Mouse (Mus musculus) G1E (cell line): Measurements from ENCODE around the gene Hypk. TPM values are rescaled to one million over a fixed set of nuclear protein-coding genes. Genes with fewer than 3 reads are reported as not detected.
A peak's percentile ranks its signal among the peaks of the same experiment; 100 is the strongest.
"Not testable (repeated sequence)": the region's sequence is repeated elsewhere in the genome, so short reads cannot be mapped to it uniquely, and the experiment has no call there.

Source experiments
- ATAC-seq: 2 replicates; pipeline ENCODE4 v1.8.0; 2016; ENCODE audit warnings: mild to moderate bottlenecking; ENCODE audit not compliant: insufficient number of reproducible peaks, poor library complexity, low FRiP score, severe bottlenecking; ENCODE audit errors: extremely low read depth
- DNase-seq: peaks from one replicate; pipeline ENCODE4 v3.0.0; 2012; ENCODE audit warnings: low spot score
- H3K27me3 ChIP-seq: 2 replicates; pipeline ENCODE4 v1.6.1; 2012; ENCODE audit warnings: mild to moderate bottlenecking, low read length, inconsistent platforms; ENCODE audit not compliant: insufficient read depth
- H3K36me3 ChIP-seq: replicated peaks from 2 replicates; pipeline ENCODE3; 2012; ENCODE audit warnings: mild to moderate bottlenecking, inconsistent platforms
- H3K4me1 ChIP-seq: 2 replicates; pipeline ENCODE4 v1.6.1; 2012; ENCODE audit warnings: low read depth, low read length, inconsistent platforms, mixed read lengths; ENCODE audit not compliant: insufficient read depth
- H3K4me3 ChIP-seq: 2 replicates; pipeline ENCODE4 v1.5.1; 2012; ENCODE audit warnings: low read depth, mild to moderate bottlenecking, inconsistent platforms, low read length, moderate library complexity, mixed read lengths
- H3K9me3 ChIP-seq: replicated peaks from 2 replicates; pipeline ENCODE4 v1.6.1; 2012; ENCODE audit warnings: inconsistent platforms
- CTCF ChIP-seq: IDR thresholded peaks from 2 replicates; pipeline ENCODE4 v1.5.1; 2012; ENCODE audit warnings: low read depth, low read length, inconsistent platforms, mixed read lengths
- GATA1 ChIP-seq: IDR thresholded peaks from 2 replicates; pipeline ENCODE4 v1.6.1; 2012; ENCODE audit warnings: borderline replicate concordance, low read length, inconsistent platforms, mixed read lengths
- GATA2 ChIP-seq: IDR thresholded peaks from 2 replicates; pipeline ENCODE4 v1.6.1; 2012; ENCODE audit warnings: low read depth, low read length, inconsistent platforms, borderline replicate concordance
- POLR2AphosphoS5 ChIP-seq: IDR thresholded peaks from 2 replicates; pipeline ENCODE4 v1.6.1; 2012; ENCODE audit warnings: low read depth, low read length, inconsistent platforms; ENCODE audit not compliant: insufficient replicate concordance
- TAL1 ChIP-seq: conservative IDR thresholded peaks from 2 replicates; pipeline ENCODE4 v1.6.1; 2012; ENCODE audit warnings: low read depth, low read length, inconsistent platforms, mixed read lengths
- polyA plus RNA-seq: library from polyadenylated mRNA; stranded (reverse); fragments of >175 nt; gene quantifications from 2 replicates; pipeline ENCODE4 v1.2.3, GENCODE M21; 2012
- total RNA-seq, 2 experiments: library from RNA; stranded (forward) in 1 of 2; stranded (reverse) in 1 of 2; fragments of 200-1000 nt in 1 of 2; fragments of >200 nt in 1 of 2; fragmentation: Nextera tagmentation in 1 of 2; gene quantifications; 2 replicates each; pipeline ENCODE4 v1.2.3; 2014 to 2017

Gene Hypk
- total and polyA plus RNA-seq, 3 experiments: 21.5 to 124 (median 82.9) TPM

DNA sequence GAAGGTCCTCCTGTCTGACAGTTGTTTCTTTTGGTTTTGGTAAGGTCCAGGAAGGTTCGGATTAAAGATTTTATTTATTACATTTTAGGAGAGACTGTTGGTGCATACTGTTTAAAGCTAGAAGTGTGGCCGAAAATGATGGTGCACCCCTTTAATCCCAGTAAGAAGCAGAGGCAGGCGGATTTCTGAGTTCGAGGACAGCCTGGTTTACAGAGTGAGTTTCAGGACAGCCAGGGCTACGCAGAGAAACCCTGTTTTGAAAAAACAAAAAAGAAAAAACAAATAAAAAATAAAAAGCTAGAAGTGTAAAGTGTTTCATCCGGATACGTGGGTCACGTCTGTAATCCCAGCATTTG lies 21.1 kb downstream of the Hypk start:
- TF ChIP-seq POLR2AphosphoS5 (no peak), TAL1 (no peak), GATA2 (no peak), GATA1 (no peak), CTCF (no peak)
- Histone ChIP-seq H3K36me3 (peaks cover 11% of the 10 kb centered on the region), H3K4me1 (peaks cover 7% of the 10 kb centered on the region; the same call in 1 of the 2 replicates), H3K4me3 (peak overlapping the region; percentile 70), H3K9me3 (no peaks in the 10 kb centered on the region), H3K27me3 (no peaks in the 10 kb centered on the region)
- ATAC-seq (no peak), DNase-seq (no peak)

DNA sequence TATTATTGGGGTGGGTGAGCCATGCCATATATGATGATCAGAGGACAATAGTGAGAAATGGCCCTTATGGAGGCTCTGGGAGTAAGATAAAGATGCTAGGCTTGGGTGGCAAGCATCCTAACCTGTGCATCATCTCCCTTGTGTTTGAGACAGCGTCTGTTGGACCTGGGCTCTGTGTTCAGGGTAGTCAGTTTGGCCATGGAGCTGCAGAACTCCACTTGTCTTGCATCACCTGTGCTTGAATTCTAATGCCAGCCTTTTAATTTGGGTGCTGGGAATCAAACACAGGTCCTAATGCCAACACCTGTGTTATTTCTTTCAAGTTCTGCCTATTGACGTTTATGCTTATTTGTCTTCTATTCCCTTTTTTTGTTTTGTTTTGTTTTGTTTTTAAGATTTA lies 22.2 kb downstream of the Hypk start:
- not testable (repeated sequence) for ATAC-seq, DNase-seq, H3K9me3 ChIP-seq, H3K4me3 ChIP-seq, H3K27me3 ChIP-seq, H3K4me1 ChIP-seq
- peaks cover 11% of the 10 kb centered on the region for H3K36me3 ChIP-seq

DNA sequence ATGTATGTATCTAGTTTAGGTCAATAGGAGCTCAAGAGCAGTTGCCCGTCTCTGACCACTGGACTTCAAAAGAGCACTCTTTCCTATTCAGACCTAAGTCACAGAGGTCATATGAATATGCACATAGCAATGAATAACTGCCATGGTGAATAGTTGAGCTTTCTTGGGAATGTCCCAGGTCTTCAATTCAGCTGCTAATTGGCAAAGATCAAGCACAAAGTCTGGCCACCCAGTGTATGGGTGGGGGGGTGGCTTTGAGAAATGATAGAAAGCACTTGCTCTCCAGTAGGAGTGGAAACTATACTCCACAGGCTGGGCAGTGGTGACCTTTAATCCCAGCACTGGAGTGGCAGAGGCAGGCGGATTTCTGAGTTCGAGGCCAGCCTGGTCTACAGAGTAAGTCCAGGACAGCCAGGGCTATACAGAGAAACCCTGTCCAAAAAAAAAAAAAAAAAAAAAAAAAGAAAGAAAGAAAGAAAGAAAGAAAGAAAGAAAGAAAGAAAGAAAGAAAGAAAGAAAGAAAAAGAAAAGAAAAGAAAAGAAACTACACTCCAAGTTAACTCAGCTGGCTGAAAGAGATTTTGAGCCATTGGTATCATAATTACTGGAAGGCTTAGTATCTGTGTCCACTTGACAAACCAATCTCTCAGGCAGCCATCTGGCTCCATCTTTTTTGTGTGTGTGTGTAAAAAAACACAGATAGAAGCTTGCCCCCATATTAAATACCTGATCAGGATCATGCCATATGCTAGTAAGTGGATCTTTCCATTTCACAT lies 24.6 kb downstream of the Hypk start:
- H3K4me1 ChIP-seq: no peaks in the 10 kb centered on the region; the same call in 1 of the 2 replicates
- H3K9me3 ChIP-seq: no peaks in the 10 kb centered on the region
- H3K27me3 ChIP-seq: peaks cover 7% of the 10 kb centered on the region
- H3K36me3 ChIP-seq: peaks cover 4% of the 10 kb centered on the region
- no peak overlapping the region for H3K4me3 ChIP-seq
- no peak for TF ChIP-seq TAL1
- no peak for TF ChIP-seq POLR2AphosphoS5
- TF ChIP-seq CTCF: no peak
- TF ChIP-seq GATA1: no peak
- no peak for TF ChIP-seq GATA2
- ATAC-seq: no peak
- no peak for DNase-seq

DNA sequence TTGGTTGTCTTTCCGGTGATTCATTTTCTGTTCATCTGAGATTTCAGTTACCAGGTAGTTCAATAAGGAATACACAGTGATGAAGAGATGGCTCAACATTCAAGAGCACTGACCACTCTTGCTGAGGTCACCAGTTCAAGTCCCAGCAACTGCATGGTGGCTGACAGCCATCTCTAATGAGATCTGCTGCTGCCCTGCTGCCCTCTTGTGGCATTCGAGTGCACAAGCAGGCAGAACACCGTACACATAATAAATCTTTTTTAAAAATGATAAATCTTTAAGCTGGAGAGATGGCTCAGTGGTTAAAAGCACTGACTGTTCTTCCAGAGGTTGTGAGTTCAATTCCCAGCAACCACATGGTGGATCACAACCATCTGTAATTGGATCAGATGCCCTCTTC lies 27.4 kb downstream of the Hypk start:
- DNase-seq (no peak), ATAC-seq (no peak)
- no peaks in the 10 kb centered on the region for H3K9me3 ChIP-seq
- H3K4me3 ChIP-seq: no peak overlapping the region
- TF ChIP-seq TAL1: no peak
- TF ChIP-seq CTCF: peak; percentile 61
- no peak for TF ChIP-seq GATA1
- no peak for TF ChIP-seq GATA2
- no peaks in the 10 kb centered on the region for H3K4me1 ChIP-seq
- peaks cover 18% of the 10 kb centered on the region for H3K27me3 ChIP-seq
- H3K36me3 ChIP-seq: peaks cover 4% of the 10 kb centered on the region

DNA sequence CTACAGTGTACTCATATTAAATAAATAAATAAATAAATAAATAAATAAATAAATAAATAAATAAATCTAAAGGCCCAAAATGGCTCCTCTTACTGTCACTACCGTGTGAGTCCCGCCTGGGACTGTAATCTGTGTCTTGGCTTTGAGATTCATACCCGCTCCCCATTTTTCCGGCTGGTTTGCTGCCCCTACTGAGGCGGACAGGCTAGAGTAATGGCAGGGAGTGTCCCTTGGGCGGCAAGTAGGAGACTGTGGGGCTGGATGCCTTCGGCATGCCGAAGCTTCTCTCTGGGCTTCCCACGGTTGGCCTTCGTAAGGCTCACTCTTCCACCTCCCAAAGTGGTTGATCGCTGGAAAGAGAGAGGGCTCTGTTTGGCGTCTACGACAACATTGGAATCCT lies 27.8 kb downstream of the Hypk start:
- H3K4me1 ChIP-seq, H3K9me3 ChIP-seq, DNase-seq, ATAC-seq, H3K36me3 ChIP-seq, H3K4me3 ChIP-seq: not testable (repeated sequence)
- H3K27me3 ChIP-seq: peaks cover 18% of the 10 kb centered on the region

DNA sequence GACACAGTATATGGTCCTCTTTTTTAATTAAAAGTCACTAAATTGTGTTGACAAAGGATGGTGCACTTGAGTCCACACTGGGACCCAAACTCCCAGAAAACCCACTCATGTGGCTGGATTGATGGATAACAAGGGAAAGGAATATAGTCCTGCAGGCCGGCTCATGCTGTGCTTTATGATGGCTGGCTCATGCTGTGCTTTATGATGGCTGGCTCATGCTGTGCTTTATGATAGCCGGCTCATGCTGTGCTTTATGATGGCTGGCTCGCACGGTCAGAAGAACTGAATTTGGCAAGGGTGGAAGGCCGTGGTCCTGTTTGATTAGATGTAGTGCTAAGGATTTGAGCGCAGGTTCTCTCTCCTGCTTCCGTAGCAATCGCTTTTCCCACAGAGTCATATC lies 30.5 kb downstream of the Hypk start:
- no peak for DNase-seq
- Histone ChIP-seq H3K36me3 (no peaks in the 10 kb centered on the region), H3K4me1 (no peaks in the 10 kb centered on the region), H3K9me3 (no peaks in the 10 kb centered on the region), H3K4me3 (no peak overlapping the region), H3K27me3 (peaks cover 18% of the 10 kb centered on the region)
- no peak for ATAC-seq
- TF ChIP-seq CTCF (no peak), GATA2 (no peak), TAL1 (no peak), GATA1 (no peak), POLR2AphosphoS5 (no peak)

DNA sequence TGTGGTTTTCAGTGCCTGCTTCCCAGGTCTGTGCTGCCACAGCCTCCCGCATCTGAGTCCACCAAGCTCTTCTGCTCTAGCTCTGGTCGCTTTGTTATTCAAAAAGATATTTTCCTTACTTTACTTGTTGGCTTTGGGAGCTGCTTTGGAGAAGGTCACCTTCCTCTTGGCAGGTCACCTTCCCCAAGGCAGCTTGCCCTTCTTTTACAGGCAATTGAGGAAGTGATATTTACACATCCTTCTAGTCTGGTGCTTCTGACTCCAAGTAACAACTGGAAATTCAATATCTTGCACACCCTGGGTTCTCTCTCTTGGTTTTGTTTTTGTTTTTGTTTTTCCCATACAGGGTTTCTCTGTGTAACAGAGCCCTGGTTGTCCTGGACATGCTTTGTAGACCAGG lies 31.3 kb downstream of the Hypk start:
- not testable (repeated sequence) for H3K4me3 ChIP-seq, H3K4me1 ChIP-seq, H3K36me3 ChIP-seq, DNase-seq, H3K9me3 ChIP-seq, ATAC-seq
- peaks cover 18% of the 10 kb centered on the region for H3K27me3 ChIP-seq

DNA sequence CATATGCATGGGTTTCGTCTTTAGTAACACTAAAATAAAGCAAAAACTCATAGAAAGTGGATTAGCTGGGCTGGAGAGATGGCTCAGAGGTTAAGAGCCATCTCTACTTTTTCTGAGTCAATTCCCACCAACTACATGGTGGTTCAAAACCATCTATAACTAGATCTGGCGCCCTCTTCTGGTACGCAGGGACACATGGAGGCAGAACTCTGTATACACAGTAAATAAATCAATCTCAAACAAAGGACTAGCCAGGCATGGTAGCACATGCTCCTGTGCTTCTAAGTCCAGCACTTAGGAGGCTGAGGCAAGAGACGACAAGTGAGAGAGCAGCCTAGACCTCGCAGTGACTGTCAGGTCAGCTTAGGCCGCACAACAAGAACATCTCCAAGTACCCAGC lies 48.5 kb downstream of the Hypk start:
- H3K4me1 ChIP-seq, H3K27me3 ChIP-seq, H3K9me3 ChIP-seq, H3K4me3 ChIP-seq, ATAC-seq, DNase-seq: not testable (repeated sequence)
- peaks cover 11% of the 10 kb centered on the region for H3K36me3 ChIP-seq

DNA sequence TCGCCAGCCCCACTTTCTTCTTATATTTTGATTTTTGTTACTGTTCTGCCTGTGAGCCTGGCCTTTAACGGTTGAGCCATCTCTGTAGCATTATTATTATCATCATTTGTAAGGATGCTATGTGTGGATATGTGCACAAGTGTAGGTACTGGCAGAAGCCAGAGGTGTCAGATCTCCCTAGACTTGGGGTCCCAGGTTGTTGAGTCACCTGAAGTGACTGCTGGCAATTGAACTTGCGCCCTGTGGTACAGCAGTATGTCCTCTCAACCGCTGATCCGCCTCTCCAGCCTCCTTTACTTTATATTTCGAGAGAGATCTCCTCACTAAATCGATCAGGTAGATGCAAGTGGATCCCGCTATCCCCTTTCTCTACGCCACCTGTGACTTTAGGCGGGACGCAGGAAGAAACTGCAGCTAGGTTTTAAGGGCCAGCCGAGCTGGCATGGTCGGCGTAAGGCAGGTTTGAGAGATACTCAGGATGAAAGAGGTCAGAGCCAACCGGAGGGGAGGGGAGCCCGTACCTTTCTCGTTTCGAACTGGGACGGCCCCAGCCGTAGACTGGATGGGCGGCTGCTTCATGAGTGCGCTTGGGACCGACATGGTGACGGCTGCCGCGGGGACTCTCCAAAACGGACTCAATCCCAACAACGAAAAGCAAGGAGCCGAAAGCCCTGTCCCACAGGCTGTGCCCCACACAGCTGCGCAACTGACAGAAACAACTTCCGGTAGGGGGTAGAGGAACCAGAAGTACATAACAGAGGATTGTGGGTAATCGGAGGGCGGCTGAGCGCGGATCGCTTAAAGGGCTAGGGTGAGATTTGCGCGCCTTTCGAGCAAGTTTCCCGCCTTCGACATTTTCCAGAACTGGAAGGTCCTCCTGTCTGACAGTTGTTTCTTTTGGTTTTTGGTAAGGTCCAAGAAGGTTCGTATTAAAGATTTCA lies 53.1 kb downstream of the Hypk start, which contains the start of the genes Mfap1a and Wdr76:
Gene Mfap1a, minus strand, starts transcription at position 724 of the 941 bp plus-strand sequence.
Gene Wdr76, plus strand, starts transcription at position 782 of the 941 bp plus-strand sequence.
- peak; percentile 75 for DNase-seq
- H3K4me3 ChIP-seq: peak within 1 kb of the TSS; percentile 75
- H3K4me1 ChIP-seq: peaks cover 33% of the 10 kb centered on the region
- not testable (repeated sequence) for H3K9me3 ChIP-seq, H3K27me3 ChIP-seq
- peaks cover 38% of the 10 kb centered on the region for H3K36me3 ChIP-seq
- peak; percentile 87 for ATAC-seq
